Mouse (Mus musculus) kidney, adult 2 months (tissue): Measurements from ENCODE around the gene Lyve1. TPM values are rescaled to one million over a fixed set of nuclear protein-coding genes. Genes with fewer than 3 reads are reported as not detected.

Source experiments
- DNase-seq: peaks from one replicate; pipeline ENCODE4 v3.0.0; 2021
- H3K27ac ChIP-seq: fragments of 200-500 bp; 2 replicates; pipeline ENCODE4 v1.5.1; 2012; ENCODE audit warnings: low read depth, low read length, control low read depth, inconsistent platforms; ENCODE audit not compliant: insufficient read depth
- H3K27me3 ChIP-seq: fragments of 200-500 bp; replicated peaks from 2 replicates; pipeline ENCODE4 v1.6.1; 2012; ENCODE audit warnings: mild to moderate bottlenecking, moderate library complexity, low read length, inconsistent platforms; ENCODE audit not compliant: control insufficient read depth, insufficient read depth
- H3K36me3 ChIP-seq: fragments of 200-500 bp; 2 replicates; pipeline ENCODE4 v1.6.1; 2012; ENCODE audit warnings: mild to moderate bottlenecking, moderate library complexity, low read length, inconsistent platforms; ENCODE audit not compliant: control insufficient read depth, insufficient read depth
- H3K4me1 ChIP-seq: fragments of 200-500 bp; 2 replicates; pipeline ENCODE4 v1.6.1; 2011; ENCODE audit warnings: low read length; ENCODE audit not compliant: control insufficient read depth, insufficient read depth
- H3K4me3 ChIP-seq: fragments of 200-500 bp; 2 replicates; pipeline ENCODE4 v1.5.1; 2011; ENCODE audit warnings: mild to moderate bottlenecking, low read depth, low read length, control low read depth; ENCODE audit not compliant: insufficient read depth
- CTCF ChIP-seq: fragments of 200-500 bp; conservative IDR thresholded peaks from 2 replicates; pipeline ENCODE4 v1.5.1; 2011; ENCODE audit warnings: low read depth, mild to moderate bottlenecking, control low read depth, low read length, moderate library complexity, mixed read lengths; ENCODE audit not compliant: insufficient read depth, insufficient read length
- POLR2A ChIP-seq: fragments of 200-500 bp; IDR thresholded peaks from one replicate; pipeline ENCODE4 v1.6.1; 2011; ENCODE audit warnings: low read depth, low read length, control low read depth
- WGBS: fragments of 180-500 bp; shearing (Covaris S2); methylation state at CpG from one replicate; pipeline ENCODE4 v1.1.7; 2018; 5-methylcytosine and 5-hydroxymethylcytosine counted together
- polyA plus RNA-seq: library from polyadenylated mRNA; depleted of rRNA; stranded (reverse); fragments of >200 nt; gene quantifications from 2 replicates; pipeline ENCODE4 v1.2.3, GENCODE M21; 2012; rRNA removed

Gene Lyve1
- polyA plus RNA-seq, 1 experiment = 6.6 TPM

- no peaks in the 10 kb centered on the region for H3K4me1 ChIP-seq
- no peak overlapping the region for H3K27ac ChIP-seq
- H3K4me3 ChIP-seq = no peak overlapping the region
- 88% methylated on average over 18 of the region's 18 CpGs for WGBS
- no peaks in the 10 kb centered on the region for H3K36me3 ChIP-seq
- TF ChIP-seq POLR2A (no peak), CTCF (no peak)
- DNase-seq = no peak
- no peaks in the 10 kb centered on the region for H3K27me3 ChIP-seq
Observed at GRCm38 (mm10) chr7:110809585-110810557, 53.2 kb downstream of the Lyve1 start.

- H3K4me3 ChIP-seq = no peak overlapping the region
- 81% methylated on average over 3 of the region's 3 CpGs for WGBS
- no peak for DNase-seq
- H3K36me3 ChIP-seq = no peaks in the 10 kb centered on the region
- H3K4me1 ChIP-seq = no peaks in the 10 kb centered on the region
- TF ChIP-seq POLR2A (no peak), CTCF (no peak)
- no peak overlapping the region for H3K27ac ChIP-seq
- no peaks in the 10 kb centered on the region for H3K27me3 ChIP-seq
Observed at GRCm38 (mm10) chr7:110808962-110809361, 54.1 kb downstream of the Lyve1 start.

- Histone ChIP-seq H3K36me3 (no peaks in the 10 kb centered on the region), H3K27me3 (no peaks in the 10 kb centered on the region), H3K27ac (no peak overlapping the region), H3K4me3 (no peak overlapping the region), H3K4me1 (no peaks in the 10 kb centered on the region)
- no peak for TF ChIP-seq POLR2A
- no peak for TF ChIP-seq CTCF
- DNase-seq = no peak
- 83% methylated on average over 13 of the region's 13 CpGs for WGBS
Observed at GRCm38 (mm10) chr7:110807460-110808030, 55.5 kb downstream of the Lyve1 start.

- TF ChIP-seq POLR2A (no peak), CTCF (no peak)
- peak; percentile 37 for DNase-seq
Observed at GRCm38 (mm10) chr7:110804266-110804665, 58.8 kb downstream of the Lyve1 start.

GRCm38 (mm10) chr7:110803131-110803530 is 59.9 kb downstream of the Lyve1 start:
- TF ChIP-seq POLR2A = no peak
- no peak for TF ChIP-seq CTCF
- WGBS = 96% methylated on average over 10 of the region's 10 CpGs
- DNase-seq = no peak

More at GRCm38 (mm10) chr7:110804266-110804665, 58.8 kb downstream of the Lyve1 start:
- no peaks in the 10 kb centered on the region for H3K4me1 ChIP-seq
- no peaks in the 10 kb centered on the region for H3K27me3 ChIP-seq
- H3K27ac ChIP-seq = no peak overlapping the region
- WGBS = 67% methylated on average over 3 of the region's 3 CpGs
- H3K36me3 ChIP-seq = no peaks in the 10 kb centered on the region
- H3K4me3 ChIP-seq = no peak overlapping the region

GRCm38 (mm10) chr7:110801028-110801427 is 62.0 kb downstream of the Lyve1 start:
- H3K4me1 ChIP-seq = no peaks in the 10 kb centered on the region; the same call in 1 of the 2 replicates
- H3K27me3 ChIP-seq = no peaks in the 10 kb centered on the region
- no peaks in the 10 kb centered on the region for H3K36me3 ChIP-seq
- TF ChIP-seq CTCF = peak; percentile 96
- TF ChIP-seq POLR2A = no peak
- no peak overlapping the region for H3K27ac ChIP-seq
- 1% methylated on average over 4 of the region's 4 CpGs for WGBS
- no peak overlapping the region for H3K4me3 ChIP-seq
- DNase-seq = peak; percentile 88

More at GRCm38 (mm10) chr7:110803131-110803530, 59.9 kb downstream of the Lyve1 start:
- Histone ChIP-seq H3K27me3 (no peaks in the 10 kb centered on the region), H3K4me1 (no peaks in the 10 kb centered on the region), H3K27ac (no peak overlapping the region), H3K36me3 (no peaks in the 10 kb centered on the region), H3K4me3 (no peak overlapping the region)

Other genes with a start within 250 kb of the Lyve1 start
- gene Sbf2, start 248.3 kb downstream of the Lyve1 start, polyA plus RNA-seq = 23.3 and 24.9 TPM in 2 replicates
- 12.0 and 13.2 TPM in 2 replicates for gene Adm, start 235.6 kb downstream of the Lyve1 start, polyA plus RNA-seq
- gene Ampd3, start 95.0 kb downstream of the Lyve1 start, polyA plus RNA-seq = 23.4 and 26.4 TPM in 2 replicates
- gene Rnf141, start 18.8 kb downstream of the Lyve1 start, polyA plus RNA-seq = 11.4 and 19.3 TPM in 2 replicates
- 9.7 and 12.6 TPM in 2 replicates for gene Mrvi1, start 119.2 kb upstream of the Lyve1 start, polyA plus RNA-seq
- gene Ctr9, start 165.7 kb upstream of the Lyve1 start, polyA plus RNA-seq = 11.5 and 12.7 TPM in 2 replicates
- 124 and 161 TPM in 2 replicates for gene Eif4g2, start 219.8 kb upstream of the Lyve1 start, polyA plus RNA-seq